Mouse (Mus musculus): ENCODE results near the gene Sox14. TPM values are rescaled to one million over a fixed set of nuclear protein-coding genes. Genes with fewer than 3 reads are reported as not detected.

The Sox14 gene
- total RNA-seq, 4 experiments from 2014 or later, result not detected

- peak; percentile 18 for DNase-seq
These were observed 29.1 kb downstream of the Sox14 start for GRCm38 (mm10) chr9:99846820-99847219.

GRCm38 (mm10) chr9:99839367-99839766, 36.6 kb downstream of the Sox14 start:
- no peak for DNase-seq

GRCm38 (mm10) chr9:99838877-99839276, 37.1 kb downstream of the Sox14 start:
- no peak for DNase-seq

GRCm38 (mm10) chr9:99836707-99837106, 39.3 kb downstream of the Sox14 start:
- no peak for DNase-seq

GRCm38 (mm10) chr9:99835624-99836430, 40.1 kb downstream of the Sox14 start:
- DNase-seq, result no peak

Other genes with a start within 250 kb of the Sox14 start
- gene Dzip1l, start 246.7 kb downstream of the Sox14 start, total RNA-seq (2022), result 1 to 10 TPM; 4.8 to 6.8 (median 5.1) TPM
- not detected for gene Cldn18, start 158.9 kb downstream of the Sox14 start, total RNA-seq (2022)